Mouse (Mus musculus) limb, embryonic 10.5 days (tissue): ENCODE measurements around the gene Hmgb4. TPM values are rescaled to one million over a fixed set of nuclear protein-coding genes. Genes with fewer than 3 reads are reported as not detected.

Source experiments
- DNase-seq: peaks from one replicate; pipeline ENCODE4 v3.0.0-alpha.2; 2017; ENCODE audit warnings: low spot score
- H3K27ac ChIP-seq: fragments of 300-500 bp; sonication (generic); 2 replicates; pipeline ENCODE4 v1.5.1; 2016; ENCODE audit warnings: mild to moderate bottlenecking
- H3K27me3 ChIP-seq: fragments of 300-500 bp; sonication (generic); 2 replicates; pipeline ENCODE4 v1.6.1; 2016; ENCODE audit warnings: low read depth, mild to moderate bottlenecking; ENCODE audit not compliant: poor library complexity, severe bottlenecking
- H3K36me3 ChIP-seq: fragments of 300-500 bp; sonication (generic); 2 replicates; pipeline ENCODE4 v1.6.1; 2016; ENCODE audit warnings: mild to moderate bottlenecking, moderate library complexity
- H3K4me1 ChIP-seq: fragments of 300-500 bp; sonication (generic); 2 replicates; pipeline ENCODE4 v1.6.1; 2016
- H3K4me3 ChIP-seq: fragments of 300-500 bp; sonication (generic); 2 replicates; pipeline ENCODE4 v1.5.1; 2016; ENCODE audit warnings: mild to moderate bottlenecking, moderate library complexity
- H3K9me3 ChIP-seq: fragments of 300-500 bp; sonication (generic); replicated peaks from 2 replicates; pipeline ENCODE4 v1.6.1; 2016; ENCODE audit warnings: mild to moderate bottlenecking
- WGBS: fragments of 180-500 bp; shearing (Covaris S2); methylation state at CpG from one replicate; pipeline ENCODE4 v1.1.7; 2016; 5-methylcytosine and 5-hydroxymethylcytosine counted together
- polyA plus RNA-seq: library from polyadenylated mRNA; unstranded; fragments of >200 nt; fragmentation: Nextera tagmentation; extraction: Ambion mirVana; gene quantifications from 2 replicates; pipeline ENCODE4 v1.2.1, GENCODE M21; 2016

Gene Hmgb4
- polyA plus RNA-seq: not detected in 2 replicates

GRCm38 (mm10) chr4:128260907-128261560 is at the start of gene Hmgb4:
Gene Hmgb4 (minus strand): TSS chr4:128260957.
- Histone ChIP-seq H3K27ac (no peak within 1 kb of the TSS), H3K27me3 (no peaks in the 10 kb centered on the region), H3K9me3 (no peaks in the 10 kb centered on the region), H3K4me3 (no peak within 1 kb of the TSS), H3K4me1 (no peaks in the 10 kb centered on the region), H3K36me3 (no peaks in the 10 kb centered on the region)
- WGBS: 80% methylated on average over 8 of the region's 8 CpGs
- DNase-seq: no peak

GRCm38 (mm10) chr4:128306011-128306410 is 45.3 kb upstream of the Hmgb4 start:
- H3K27ac ChIP-seq: no peak overlapping the region
- no peaks in the 10 kb centered on the region for H3K9me3 ChIP-seq
- no peak for DNase-seq
- 96% methylated on average over 8 of the region's 8 CpGs for WGBS
- no peaks in the 10 kb centered on the region for H3K27me3 ChIP-seq
- H3K4me1 ChIP-seq: no peaks in the 10 kb centered on the region
- no peak overlapping the region for H3K4me3 ChIP-seq
- no peaks in the 10 kb centered on the region for H3K36me3 ChIP-seq

- DNase-seq: no peak
- Histone ChIP-seq H3K4me1 (no peaks in the 10 kb centered on the region), H3K36me3 (no peaks in the 10 kb centered on the region), H3K27ac (no peak overlapping the region), H3K27me3 (no peaks in the 10 kb centered on the region), H3K4me3 (no peak overlapping the region), H3K9me3 (no peaks in the 10 kb centered on the region)
- WGBS: 87% methylated on average over 8 of the region's 8 CpGs
Measured at GRCm38 (mm10) chr4:128304049-128304448, 43.3 kb upstream of the Hmgb4 start.

GRCm38 (mm10) chr4:128288095-128288494 is 27.3 kb upstream of the Hmgb4 start:
- Histone ChIP-seq H3K27ac (no peak overlapping the region), H3K9me3 (no peaks in the 10 kb centered on the region), H3K4me1 (no peaks in the 10 kb centered on the region), H3K4me3 (no peak overlapping the region), H3K27me3 (0 out of 2 replicates have a peak, but pooled peaks cover 4% of the 10 kb centered on the region), H3K36me3 (no peaks in the 10 kb centered on the region)
- WGBS: 89% methylated on average over 7 of the region's 7 CpGs
- DNase-seq: no peak

- no peaks in the 10 kb centered on the region for H3K4me1 ChIP-seq
- DNase-seq: no peak
- H3K9me3 ChIP-seq: no peaks in the 10 kb centered on the region
- no peaks in the 10 kb centered on the region for H3K27me3 ChIP-seq
- no peak overlapping the region for H3K4me3 ChIP-seq
- no peaks in the 10 kb centered on the region for H3K36me3 ChIP-seq
- no peak overlapping the region for H3K27ac ChIP-seq
- WGBS: 76% methylated on average over 1 of the region's 1 CpGs
Measured at GRCm38 (mm10) chr4:128285009-128285408, 24.3 kb upstream of the Hmgb4 start.

- no peak for DNase-seq
- Histone ChIP-seq H3K9me3 (no peaks in the 10 kb centered on the region), H3K36me3 (no peaks in the 10 kb centered on the region), H3K4me1 (no peaks in the 10 kb centered on the region), H3K4me3 (no peak overlapping the region), H3K27me3 (no peaks in the 10 kb centered on the region), H3K27ac (no peak overlapping the region)
- 76% methylated on average over 6 of the region's 6 CpGs for WGBS
Measured at GRCm38 (mm10) chr4:128275586-128275985, 14.8 kb upstream of the Hmgb4 start.

- no peak for DNase-seq
- Histone ChIP-seq H3K36me3 (no peaks in the 10 kb centered on the region), H3K4me3 (no peak overlapping the region), H3K4me1 (0 out of 2 replicates have a peak, but pooled peaks cover under 1% of the 10 kb centered on the region), H3K27me3 (no peaks in the 10 kb centered on the region), H3K27ac (no peak overlapping the region), H3K9me3 (no peaks in the 10 kb centered on the region)
- 83% methylated on average over 5 of the region's 5 CpGs for WGBS
Measured at GRCm38 (mm10) chr4:128275116-128275515, 14.4 kb upstream of the Hmgb4 start.

- H3K36me3 ChIP-seq: no peaks in the 10 kb centered on the region
- H3K4me1 ChIP-seq: peaks cover 9% of the 10 kb centered on the region; the same call in 1 of the 2 replicates
- DNase-seq: no peak
- no peak overlapping the region for H3K4me3 ChIP-seq
- H3K27me3 ChIP-seq: no peaks in the 10 kb centered on the region
- no peak overlapping the region for H3K27ac ChIP-seq
- H3K9me3 ChIP-seq: no peaks in the 10 kb centered on the region
- WGBS: 91% methylated on average over 11 of the region's 11 CpGs
Measured at GRCm38 (mm10) chr4:128273146-128273545, 12.4 kb upstream of the Hmgb4 start.

- 64% methylated on average over 6 of the region's 6 CpGs for WGBS
- H3K4me3 ChIP-seq: no peak overlapping the region
- no peak for DNase-seq
- no peak overlapping the region for H3K27ac ChIP-seq
- no peaks in the 10 kb centered on the region for H3K36me3 ChIP-seq
- no peaks in the 10 kb centered on the region for H3K27me3 ChIP-seq
- peaks cover 9% of the 10 kb centered on the region; the same call in 1 of the 2 replicates for H3K4me1 ChIP-seq
- H3K9me3 ChIP-seq: no peaks in the 10 kb centered on the region
Measured at GRCm38 (mm10) chr4:128272501-128272900, 11.7 kb upstream of the Hmgb4 start.

GRCm38 (mm10) chr4:128270931-128271330 is 10.2 kb upstream of the Hmgb4 start:
- Histone ChIP-seq H3K4me3 (no peak overlapping the region), H3K27ac (no peak overlapping the region), H3K27me3 (no peaks in the 10 kb centered on the region), H3K4me1 (peaks cover 9% of the 10 kb centered on the region; the same call in 1 of the 2 replicates), H3K9me3 (no peaks in the 10 kb centered on the region), H3K36me3 (no peaks in the 10 kb centered on the region)
- DNase-seq: no peak
- WGBS: 89% methylated on average over 19 of the region's 19 CpGs

- 77% methylated on average over 10 of the region's 10 CpGs for WGBS
- Histone ChIP-seq H3K9me3 (no peaks in the 10 kb centered on the region), H3K4me3 (no peak overlapping the region), H3K4me1 (peaks cover 9% of the 10 kb centered on the region; the same call in 1 of the 2 replicates), H3K36me3 (no peaks in the 10 kb centered on the region), H3K27me3 (no peaks in the 10 kb centered on the region), H3K27ac (no peak overlapping the region)
- DNase-seq: no peak
Measured at GRCm38 (mm10) chr4:128270177-128270576, 9.4 kb upstream of the Hmgb4 start.

- no peak overlapping the region for H3K27ac ChIP-seq
- no peak overlapping the region for H3K4me3 ChIP-seq
- H3K27me3 ChIP-seq: no peaks in the 10 kb centered on the region
- H3K4me1 ChIP-seq: peaks cover 9% of the 10 kb centered on the region; the same call in 1 of the 2 replicates
- WGBS: 84% methylated on average over 9 of the region's 9 CpGs
- no peaks in the 10 kb centered on the region for H3K9me3 ChIP-seq
- no peak for DNase-seq
- no peaks in the 10 kb centered on the region for H3K36me3 ChIP-seq
Measured at GRCm38 (mm10) chr4:128269261-128269875, 8.6 kb upstream of the Hmgb4 start.

- Histone ChIP-seq H3K27ac (no peak overlapping the region), H3K4me1 (peaks cover 9% of the 10 kb centered on the region; the same call in 1 of the 2 replicates), H3K27me3 (no peaks in the 10 kb centered on the region), H3K9me3 (no peaks in the 10 kb centered on the region), H3K4me3 (no peak overlapping the region), H3K36me3 (no peaks in the 10 kb centered on the region)
- 88% methylated on average over 3 of the region's 3 CpGs for WGBS
- no peak for DNase-seq
Measured at GRCm38 (mm10) chr4:128265341-128265740, 4.6 kb upstream of the Hmgb4 start.
